Mouse (Mus musculus): Measurements from ENCODE around the gene Faap24.

- TF ChIP-seq CTCF (IDR thresholded peaks at IDR 0.05; ENCODE audit: low read depth, low read length) (no peak), POLR2A (IDR thresholded peaks at IDR 0.05; ENCODE audit: extremely low read depth, insufficient read depth, low read length) (no peak)
These were observed 39.0 kb downstream of the Faap24 start for GRCm38 (mm10) chr7:35357621-35358020.

All from liver, adult 2 months (tissue).